Mouse (Mus musculus) monocyte, adult 2 months (primary cell): Measurements from ENCODE around the gene Surf2.
"Not testable (repeated sequence)": the region's sequence is repeated elsewhere in the genome, so short reads cannot be mapped to it uniquely, and the experiment has no call there.

Experiments
- DNase-seq, 2 experiments: peaks; one replicate each; pipeline ENCODE4 v3.0.0; 2022; ENCODE audit warnings: low spot score in 2 of 2, low read depth in 1 of 2

Surf2 gene

DNA sequence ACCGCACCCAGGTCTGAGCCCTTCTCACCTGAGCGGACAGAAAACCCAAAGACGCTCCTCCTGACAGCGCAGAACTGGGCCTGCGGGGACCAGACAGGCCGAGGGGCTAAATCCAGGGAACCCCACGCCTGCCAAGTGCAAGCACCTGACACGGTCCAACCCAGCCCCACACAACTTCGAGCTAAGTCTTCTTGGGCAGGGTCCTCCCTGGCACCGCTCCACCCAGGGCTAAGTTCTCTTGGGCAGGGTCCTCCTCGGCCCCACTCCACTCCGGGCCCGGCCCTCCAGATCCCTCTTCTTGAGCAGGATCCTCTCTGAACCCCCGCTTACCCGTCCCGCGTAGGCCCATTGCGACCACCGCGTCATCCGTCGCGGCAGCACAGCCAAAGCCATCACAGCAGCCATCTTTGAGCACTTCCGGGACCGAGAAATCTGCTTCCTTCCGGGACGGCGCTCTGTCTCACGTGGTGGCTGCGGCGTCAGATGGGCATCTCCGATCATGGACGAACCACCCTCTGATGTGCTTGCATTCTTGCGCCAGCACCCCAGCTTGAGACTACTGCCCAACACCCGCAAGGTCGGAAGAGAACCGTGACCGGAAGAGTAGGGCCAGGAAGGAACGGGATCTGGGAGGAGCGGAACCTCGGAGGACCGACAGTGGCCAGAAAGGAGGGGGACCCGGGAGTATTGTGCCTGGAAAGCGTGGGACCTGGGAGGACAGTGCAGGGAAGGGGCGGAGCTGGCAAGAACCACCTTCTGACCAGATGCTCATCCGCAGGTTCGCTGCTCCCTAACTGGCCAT is at the start of gene Surf2, which contains the start of gene Surf1:
TSS of gene Surf2 (plus strand) at position 441 of the 802 bp plus-strand sequence.
TSS of gene Surf1 (minus strand) at position 604 of the 802 bp plus-strand sequence.
- DNase-seq = peak; percentile 57 to 69

DNA sequence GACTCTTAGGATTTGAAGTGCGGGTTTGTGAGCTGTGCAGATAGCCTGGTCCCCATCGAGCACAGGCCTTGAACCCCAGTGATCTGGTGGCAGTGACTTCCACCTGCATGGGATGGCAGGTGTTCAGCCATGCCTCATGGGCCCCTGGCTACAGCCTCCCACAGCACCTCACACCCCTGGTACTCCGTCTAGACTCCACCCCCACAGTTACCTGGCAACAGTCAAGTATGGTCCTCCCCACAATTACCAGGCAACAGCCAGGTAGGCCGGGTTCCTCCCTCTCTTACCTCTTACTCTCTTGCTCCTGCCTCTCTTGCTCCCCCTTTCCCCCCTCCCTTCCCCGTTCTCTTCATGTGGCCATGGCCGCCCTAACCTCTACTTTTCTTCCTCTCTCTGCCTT is 45.5 kb upstream of the Surf2 start:
- DNase-seq = no peak

DNA sequence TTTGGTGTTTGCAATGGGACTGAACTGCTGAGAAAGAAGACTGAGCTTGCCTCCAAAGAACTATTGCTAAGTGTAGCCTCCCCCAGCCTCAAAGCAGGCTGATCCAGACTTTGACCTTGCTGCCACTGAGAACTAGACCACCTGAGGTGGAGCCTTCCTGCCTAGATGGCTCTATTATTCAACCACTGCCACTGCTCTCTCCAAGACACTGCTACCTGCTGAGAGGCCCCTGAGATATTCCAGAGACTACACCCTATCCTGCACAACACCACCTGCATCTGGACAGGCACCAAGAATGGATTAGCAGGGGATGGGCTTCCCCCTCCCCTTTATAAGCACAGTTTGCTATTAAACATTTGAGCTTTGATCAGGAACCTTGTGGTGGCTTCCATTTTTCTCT is 37.6 kb upstream of the Surf2 start:
- DNase-seq = no peak

DNA sequence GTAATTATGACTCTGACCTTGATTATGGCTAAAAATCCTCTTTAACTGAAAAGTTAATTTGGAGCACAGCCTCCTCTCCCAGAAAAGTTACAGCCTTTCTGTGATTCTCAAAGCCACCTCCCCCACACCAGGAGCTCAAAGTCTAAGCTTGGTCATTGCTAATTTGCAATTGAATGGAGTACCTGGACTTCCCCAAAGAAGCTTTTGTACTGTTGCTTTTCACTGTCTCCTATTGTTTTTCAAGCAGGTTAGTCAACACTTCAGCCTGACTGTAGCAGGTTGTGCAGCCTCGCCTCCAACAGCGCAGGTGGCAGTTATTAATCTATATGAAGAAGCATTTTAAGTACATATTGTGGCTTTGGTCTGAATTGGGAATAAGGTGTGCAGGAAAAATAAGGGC is 30.6 kb upstream of the Surf2 start:
- not testable (repeated sequence) for DNase-seq

DNA sequence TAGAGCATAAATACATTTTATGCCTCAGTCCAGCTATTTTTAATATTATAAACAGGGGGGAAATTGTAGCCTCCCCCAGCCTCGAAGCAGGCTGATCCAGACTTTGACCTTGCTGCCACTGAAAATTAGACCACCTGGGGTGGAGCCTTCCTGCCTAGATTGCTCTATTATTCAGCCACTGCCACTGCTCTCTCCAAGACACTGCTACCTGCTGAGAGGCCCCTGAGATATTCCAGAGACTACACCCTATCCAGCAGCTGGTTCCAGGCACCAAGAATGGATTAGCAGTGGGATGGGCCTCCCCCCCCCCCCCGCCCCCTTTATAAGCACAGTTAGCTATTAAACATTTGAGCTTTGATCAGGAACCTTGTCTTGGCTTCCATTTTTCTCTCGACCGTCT is 30.0 kb upstream of the Surf2 start:
- not testable (repeated sequence) for DNase-seq

DNA sequence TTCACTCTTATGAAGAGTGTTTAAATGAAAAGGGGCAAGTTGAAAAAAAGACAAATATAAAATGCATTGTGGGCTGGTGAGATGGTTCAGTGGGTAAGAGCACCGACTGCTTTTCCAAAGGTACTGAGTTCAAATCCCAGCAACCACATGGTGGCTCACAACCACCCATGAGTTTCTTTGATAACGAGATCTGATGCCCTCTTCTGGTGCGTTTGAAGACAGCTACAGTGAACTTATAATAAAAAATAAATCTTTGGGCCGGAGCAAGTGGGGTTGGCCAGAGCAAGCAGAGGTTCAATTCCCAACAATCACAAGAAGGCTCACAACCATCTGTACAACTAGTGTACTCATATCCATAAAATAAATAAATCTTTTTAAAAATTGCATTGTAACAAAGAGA is 20.3 kb upstream of the Surf2 start:
- DNase-seq = no peak

DNA sequence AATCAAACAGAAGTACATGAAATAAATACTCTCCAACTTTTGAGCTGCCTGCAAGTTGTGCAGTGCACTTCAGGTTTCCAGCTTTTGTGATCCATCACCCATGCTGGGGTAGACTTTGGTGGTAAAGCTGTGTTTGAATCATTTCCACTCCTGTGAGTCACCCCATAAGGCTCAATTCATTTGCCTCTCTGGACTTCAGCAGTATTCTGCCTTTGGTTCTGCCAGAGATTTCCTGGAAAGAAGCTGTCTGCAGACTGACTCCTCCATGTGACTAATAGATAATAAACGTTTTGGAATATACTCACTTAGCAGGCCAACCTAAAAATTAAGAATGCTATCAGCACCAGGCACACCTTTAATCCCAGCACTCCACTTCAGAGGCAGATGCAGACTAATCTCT is 15.4 kb upstream of the Surf2 start:
- no peak for DNase-seq

DNA sequence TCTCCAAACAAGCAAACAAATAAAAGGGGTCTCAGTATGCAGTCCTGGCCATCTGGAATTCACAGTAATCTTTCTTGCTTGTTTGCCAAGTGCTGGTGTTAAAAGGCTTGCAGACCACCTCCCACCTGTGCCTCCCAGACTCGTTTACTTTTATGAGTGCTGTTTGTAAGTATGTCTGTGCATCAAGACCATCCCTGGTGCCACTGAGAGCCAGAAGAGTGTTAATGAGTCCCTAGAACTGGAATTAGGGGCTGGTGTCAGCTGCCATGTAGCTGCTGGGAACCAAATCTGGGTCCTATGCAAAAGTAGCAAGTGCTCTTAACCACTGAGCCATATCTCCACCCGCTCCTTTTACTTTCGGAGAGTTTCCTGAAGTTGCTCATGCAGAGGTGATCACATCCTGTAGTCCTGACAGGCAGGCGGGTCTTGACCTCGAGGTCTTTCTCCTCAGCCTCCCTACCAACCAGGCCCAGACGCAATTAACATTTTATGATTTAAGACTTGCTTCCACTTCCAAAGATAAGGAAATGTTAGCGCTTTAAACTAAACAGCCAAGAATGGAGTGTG is 14.2 kb upstream of the Surf2 start:
- no peak for DNase-seq

DNA sequence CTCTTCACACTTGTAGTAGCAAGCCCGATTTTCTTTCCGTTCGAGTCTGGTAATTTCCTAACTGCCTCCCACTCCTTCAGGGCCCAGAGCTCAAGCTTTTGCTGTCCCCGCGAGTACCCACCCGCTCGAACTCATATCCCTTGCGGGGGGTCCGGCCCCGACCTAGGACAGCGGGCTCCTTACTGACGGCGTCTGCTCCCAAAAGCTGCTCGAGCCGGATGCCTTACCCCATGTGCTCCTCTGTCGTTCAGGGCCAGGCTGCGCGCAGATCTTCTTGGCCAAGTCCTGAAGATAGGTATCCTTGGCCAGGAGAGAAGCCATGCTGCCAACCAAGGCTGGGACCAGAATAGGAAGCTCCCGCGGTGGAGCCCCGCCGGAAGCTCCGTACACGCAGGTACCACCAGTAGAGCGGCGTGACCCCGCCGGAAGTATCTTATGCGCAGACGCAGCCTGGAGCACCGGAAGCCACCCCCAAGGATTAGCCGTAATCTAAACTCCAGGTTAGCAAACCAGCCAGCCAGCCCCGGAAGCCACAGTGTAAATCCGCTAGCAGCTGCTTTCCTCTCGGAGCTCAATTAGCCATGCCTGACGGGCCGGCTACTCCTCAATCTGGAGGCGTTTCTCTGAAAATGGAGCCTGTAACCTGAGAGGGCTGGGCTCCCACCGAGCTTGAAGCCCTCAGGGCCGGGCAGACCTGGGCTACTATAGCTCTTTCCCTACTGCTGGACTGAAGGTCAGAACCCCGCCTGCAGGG is 13.5 kb upstream of the Surf2 start, which contains the start of gene Surf6:
TSS of gene Surf6 (minus strand) at position 413 of the 754 bp plus-strand sequence.
- DNase-seq = peak; percentile 79 to 84

DNA sequence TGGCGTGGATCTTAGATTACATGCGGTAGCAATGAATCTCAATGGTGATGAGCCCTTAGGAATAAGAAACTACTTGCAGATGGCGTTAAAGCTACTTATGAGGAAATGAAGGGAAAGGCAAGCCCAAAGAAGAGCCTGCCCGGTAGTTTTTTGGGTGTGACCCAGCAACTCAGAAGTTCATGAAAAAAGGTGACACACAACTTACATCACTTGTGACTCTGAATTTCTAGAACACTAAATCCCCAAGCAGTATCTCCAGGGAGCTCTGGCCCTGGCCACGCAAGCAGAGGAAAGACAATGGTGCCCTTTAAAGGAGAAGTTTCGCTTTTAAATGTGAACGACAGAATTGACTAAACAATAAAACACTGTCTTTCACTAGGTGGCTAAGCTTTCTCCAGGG is 12.9 kb upstream of the Surf2 start:
- no peak for DNase-seq

DNA sequence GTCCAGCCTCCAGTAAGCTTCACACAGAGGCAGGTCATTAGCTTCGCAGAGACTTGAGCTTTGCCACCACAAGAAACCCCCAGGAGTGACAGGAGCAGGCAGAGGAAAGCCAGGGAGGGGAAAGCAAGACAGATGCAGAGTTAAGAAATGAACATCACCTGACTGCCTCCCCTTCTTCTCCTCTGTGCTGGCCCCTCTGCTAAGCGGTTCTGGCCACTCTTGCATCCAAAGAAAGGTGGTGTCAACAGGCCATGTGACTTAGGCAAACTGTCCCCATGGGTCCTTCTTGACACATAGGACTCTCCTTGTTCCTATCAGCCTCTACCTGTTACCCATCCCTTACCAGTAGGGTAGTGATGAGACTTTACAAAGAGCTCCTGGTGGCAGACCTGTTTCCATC is 10.2 kb upstream of the Surf2 start:
- no peak for DNase-seq

DNA sequence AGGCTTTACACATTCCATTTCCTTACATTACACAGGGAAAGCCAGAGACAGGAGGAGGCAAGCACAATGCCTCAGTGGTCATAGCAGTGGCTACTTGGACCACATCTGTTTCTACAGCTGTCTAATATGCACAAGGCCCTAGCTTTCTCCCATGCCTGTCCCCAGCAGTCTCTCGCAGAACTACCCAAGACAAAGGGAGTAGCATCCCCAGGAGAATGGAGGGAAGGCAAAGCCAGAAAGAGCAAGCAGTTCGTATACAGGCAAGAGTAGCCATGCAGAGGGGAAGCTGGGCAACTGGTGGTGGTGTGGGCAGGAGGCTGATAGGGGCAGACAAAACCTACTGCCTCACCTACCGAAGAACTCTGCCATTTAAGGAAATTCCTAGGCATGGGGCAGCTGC is 9.7 kb upstream of the Surf2 start:
- DNase-seq = no peak

DNA sequence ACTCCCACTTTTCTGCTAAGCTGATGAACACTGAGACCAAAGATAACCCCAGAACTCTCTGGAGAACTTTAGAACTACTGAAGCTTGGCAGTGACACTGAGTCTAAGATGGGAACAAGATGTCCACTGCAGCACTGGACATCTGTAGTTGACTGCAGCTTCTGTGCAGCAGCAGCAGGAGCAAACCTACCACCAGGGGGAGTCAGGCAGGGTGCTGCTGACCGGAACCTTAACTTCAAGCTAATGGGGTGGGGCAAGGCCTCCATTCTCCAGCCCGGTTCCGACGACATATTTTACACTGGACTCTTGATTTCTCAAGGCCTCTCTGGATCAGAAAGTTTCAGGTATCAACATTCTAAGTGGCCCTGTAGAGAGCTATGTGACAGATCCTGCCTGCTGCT is 9.1 kb upstream of the Surf2 start:
- DNase-seq = no peak

DNA sequence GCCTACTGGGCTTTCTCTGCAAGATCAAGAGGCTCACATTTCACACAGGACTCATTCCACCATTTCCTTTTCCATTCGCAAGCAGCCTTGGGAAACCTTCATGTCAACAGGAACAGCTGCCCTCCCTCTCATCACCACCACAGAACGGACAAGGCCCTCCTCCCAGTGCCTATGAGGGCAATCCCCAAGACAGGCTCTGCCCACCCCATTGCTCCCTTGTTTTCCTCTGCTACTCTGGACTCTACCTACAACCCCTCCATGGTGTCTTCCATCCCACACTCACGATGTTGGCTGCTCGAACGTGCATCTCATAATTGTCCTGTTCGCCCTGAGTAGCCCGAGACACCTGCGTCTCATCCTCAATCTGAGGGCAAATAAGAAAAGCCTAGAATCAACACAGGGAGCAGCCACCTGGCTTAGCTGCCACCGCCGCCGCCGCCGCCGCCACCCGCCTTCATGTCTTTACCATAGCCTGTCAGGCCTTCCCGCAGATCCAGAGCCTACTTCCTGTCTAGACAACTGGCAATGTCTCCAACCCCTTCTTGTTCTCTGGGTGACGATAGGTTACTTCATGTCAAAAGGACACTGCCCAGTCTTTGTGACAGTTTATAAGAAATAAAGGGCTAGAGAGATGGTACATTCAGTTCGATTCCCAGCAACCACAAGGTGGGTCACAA is 7.3 kb upstream of the Surf2 start:
- no peak for DNase-seq

DNA sequence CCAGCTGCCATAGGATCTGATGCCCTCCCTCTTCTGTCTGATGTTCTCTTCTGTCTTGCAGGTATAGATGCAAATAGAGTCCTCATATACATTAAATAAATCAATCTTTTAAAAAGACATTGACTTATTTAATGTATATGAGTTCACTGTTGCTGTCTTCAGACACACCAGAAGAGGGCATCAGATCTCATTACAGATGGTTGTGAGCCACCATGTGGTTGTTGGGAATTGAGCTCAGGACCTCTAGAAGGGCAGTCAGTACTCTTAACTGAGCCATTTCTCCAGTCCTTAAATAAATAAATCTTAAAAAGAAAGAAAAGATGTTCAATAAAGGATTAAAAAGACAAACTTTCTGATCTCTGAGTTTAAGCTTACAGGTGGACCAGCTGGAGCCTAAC is 6.8 kb upstream of the Surf2 start:
- DNase-seq = no peak

DNA sequence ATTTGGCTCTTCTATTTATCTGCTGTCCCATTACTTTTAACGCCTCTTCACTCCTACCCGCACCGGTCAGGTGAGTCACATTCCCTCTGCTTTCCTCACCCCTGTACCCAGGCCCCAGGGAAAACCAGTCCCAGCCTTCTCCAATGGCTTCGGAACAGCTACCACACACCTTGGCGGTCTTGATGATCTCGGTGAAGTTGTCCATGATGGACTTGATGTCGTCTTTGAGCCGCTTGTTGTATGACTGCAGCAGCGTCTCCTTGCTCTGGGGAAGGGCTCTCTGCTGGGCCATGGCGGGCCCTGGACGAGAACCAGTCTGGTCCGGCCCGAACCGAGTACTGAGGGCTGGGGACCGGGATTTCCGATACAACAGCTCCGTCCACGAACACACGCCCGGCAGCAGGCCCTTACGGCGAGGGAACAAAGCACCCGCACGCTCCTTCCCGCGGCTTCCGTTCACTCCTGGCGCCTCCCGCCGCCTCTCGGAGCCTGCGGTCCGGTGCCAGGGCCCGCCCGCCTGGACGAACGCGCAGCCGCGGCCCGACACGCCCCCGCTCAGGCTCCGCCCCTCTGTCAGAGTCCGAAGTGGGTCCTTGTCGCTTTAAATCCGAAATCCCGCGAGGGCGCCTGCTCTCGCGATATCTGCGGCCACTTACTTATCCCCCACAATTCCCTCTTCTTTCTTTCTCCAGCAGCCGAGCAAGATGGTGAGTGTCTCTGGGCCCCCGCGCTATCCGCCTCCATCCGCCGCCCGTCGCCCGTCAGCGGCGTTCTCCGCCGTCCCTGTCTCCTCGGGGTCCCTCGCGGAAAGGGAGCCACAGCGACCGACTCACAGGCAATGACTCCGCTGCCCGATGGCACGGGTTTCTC is 5.8 kb upstream of the Surf2 start, which contains the start of the genes Med22 and Rpl7a:
TSS of gene Med22 (minus strand) at position 554 of the 870 bp plus-strand sequence.
TSS of gene Rpl7a (plus strand) at position 641 of the 870 bp plus-strand sequence.
- peak; percentile 96 to 99 for DNase-seq

DNA sequence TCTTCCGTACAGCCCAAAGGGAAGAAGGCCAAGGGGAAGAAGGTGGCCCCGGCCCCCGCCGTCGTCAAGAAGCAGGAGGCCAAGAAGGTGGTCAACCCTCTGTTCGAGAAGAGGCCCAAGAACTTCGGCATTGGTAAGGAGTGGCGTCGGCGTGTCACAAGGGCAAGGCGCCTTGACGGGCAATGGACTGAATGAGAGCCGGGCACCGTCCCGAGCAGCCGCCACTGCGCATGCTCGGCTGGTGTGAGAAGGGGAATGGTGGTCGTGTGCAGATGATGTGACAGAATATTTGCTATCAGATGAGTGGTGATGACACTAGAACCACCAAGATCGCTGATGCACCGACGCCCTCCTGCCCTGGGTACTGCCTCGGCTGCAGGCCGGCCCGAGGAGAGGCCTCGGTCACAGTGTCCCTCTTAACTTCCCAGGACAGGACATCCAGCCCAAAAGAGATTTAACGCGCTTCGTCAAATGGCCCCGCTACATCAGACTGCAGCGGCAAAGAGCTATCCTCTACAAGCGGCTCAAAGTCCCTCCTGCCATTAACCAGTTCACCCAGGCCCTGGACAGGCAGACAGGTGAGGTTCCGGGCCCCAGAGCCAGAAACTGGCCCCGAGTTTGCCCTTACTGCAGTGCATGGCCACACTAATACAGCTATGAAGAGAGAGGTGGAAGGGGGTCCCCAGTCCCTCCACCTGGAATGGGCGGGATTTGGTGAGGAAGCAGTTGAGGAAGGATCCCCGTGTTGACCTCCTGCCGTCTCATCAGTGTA is 5.0 kb upstream of the Surf2 start:
- DNase-seq = no peak

DNA sequence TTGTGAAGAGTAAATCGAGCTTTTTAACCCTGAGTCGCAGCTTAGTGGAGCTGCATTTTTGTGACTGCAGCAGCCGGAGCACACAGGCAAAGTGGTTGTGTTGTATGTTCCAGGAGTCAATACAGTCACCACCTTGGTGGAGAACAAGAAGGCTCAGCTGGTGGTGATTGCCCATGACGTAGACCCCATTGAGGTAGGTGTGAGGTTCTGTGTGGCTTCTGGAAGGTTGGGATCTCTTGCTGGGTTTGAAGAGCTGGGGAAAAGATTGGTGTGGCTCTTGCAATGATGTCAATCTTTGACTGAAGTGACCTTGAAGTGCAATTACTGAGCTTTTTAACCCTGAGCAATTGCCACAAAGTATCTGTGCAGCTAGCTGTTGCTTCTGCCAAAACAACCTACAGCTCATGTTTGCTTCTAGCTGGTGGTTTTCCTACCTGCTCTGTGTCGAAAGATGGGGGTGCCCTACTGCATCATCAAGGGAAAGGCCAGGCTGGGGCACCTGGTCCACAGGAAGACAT is 3.9 kb upstream of the Surf2 start:
- no peak for DNase-seq

DNA sequence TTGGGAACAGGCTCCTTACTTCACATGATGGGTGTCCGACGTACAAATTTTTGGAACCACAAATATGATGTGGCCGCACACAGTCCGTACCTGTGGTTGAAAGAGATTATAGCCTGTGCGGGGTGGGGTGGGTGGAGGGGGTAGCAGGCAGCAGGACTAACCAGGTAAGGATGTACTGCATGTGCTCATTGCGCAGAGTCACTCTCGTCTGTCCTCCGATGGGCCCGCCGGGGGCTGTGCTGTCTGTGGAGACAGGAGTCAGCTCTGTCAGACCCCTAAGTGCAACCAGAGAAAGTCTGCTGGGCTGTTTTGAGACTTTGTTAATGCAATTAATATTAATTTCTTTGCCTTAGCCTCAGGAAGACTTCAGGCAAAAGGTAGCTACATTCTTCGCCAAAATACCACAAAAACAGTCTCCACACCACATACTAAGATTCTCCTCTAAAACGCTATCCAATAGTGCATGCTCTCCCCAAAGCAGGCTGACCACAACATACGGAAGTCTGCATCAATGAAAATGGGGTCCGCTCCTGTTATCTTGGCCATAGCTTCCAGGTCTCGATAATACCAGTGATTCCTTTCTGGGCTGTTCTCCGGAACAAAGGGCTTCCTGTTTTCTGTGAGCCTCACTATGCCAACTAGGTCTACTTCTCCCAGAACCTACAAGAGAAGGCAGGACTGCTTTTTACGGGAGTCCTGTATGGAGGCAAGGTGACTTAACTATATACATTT is 2.6 kb upstream of the Surf2 start:
- no peak for DNase-seq
